Mouse (Mus musculus) gastrocnemius, postnatal 10 days (tissue): ENCODE results near the gene Ehbp1l1. TPM values are rescaled to one million over a fixed set of nuclear protein-coding genes. Genes with fewer than 3 reads are reported as not detected.
A peak's percentile ranks its signal among the peaks of the same experiment; 100 is the strongest.

Source experiments
- DNase-seq: peaks from one replicate; pipeline ENCODE4 v3.0.0; 2021; ENCODE audit warnings: mixed read lengths
- long read RNA-seq, 2 experiments: library from polyadenylated mRNA; stranded (forward); transcript quantifications; one replicate each; pipeline ENCODE4 v2.0.0; 2021
- total RNA-seq, 2 experiments: library from RNA; stranded (reverse); gene quantifications; 2 replicates each; pipeline ENCODE4 v1.2.3; 2021

Ehbp1l1 gene
- 100 to 1,000 TPM; 280 to 285 TPM for total RNA-seq
- long read RNA-seq, experiment 1, full-length matches to known transcripts = 110 of 838 reads
- long read RNA-seq, experiment 1, partial matches to known transcripts = 434 of 838 reads
- long read RNA-seq, experiment 1, other reads (novel, unspliced or antisense) = 294 of 838 reads
- long read RNA-seq, experiment 2, full-length matches to known transcripts = 107 of 817 reads
- long read RNA-seq, experiment 2, partial matches to known transcripts = 274 of 817 reads
- long read RNA-seq, experiment 2, other reads (novel, unspliced or antisense) = 436 of 817 reads

- DNase-seq = peak; percentile 87
Observed at GRCm38 (mm10) chr19:5725767-5726515, at the start of gene Ehbp1l1. Ehbp1l1 (minus strand) TSS chr19:5726317.

- DNase-seq = peak; percentile 95
Observed at GRCm38 (mm10) chr19:5770925-5771860, 45.1 kb upstream of the Ehbp1l1 start, which contains the start of gene Scyl1. Scyl1 (minus strand) TSS chr19:5771419.

GRCm38 (mm10) chr19:5770311-5770710 is 44.2 kb upstream of the Ehbp1l1 start:
- DNase-seq = no peak

GRCm38 (mm10) chr19:5767271-5767670 is 41.2 kb upstream of the Ehbp1l1 start:
- DNase-seq = no peak

- no peak for DNase-seq
Observed at GRCm38 (mm10) chr19:5763163-5763562, 37.0 kb upstream of the Ehbp1l1 start.

- no peak for DNase-seq
Observed at GRCm38 (mm10) chr19:5758878-5759403, 32.8 kb upstream of the Ehbp1l1 start.

GRCm38 (mm10) chr19:5756991-5757636 is 31.0 kb upstream of the Ehbp1l1 start:
- peak; percentile 55 for DNase-seq

GRCm38 (mm10) chr19:5756321-5756985 is 30.3 kb upstream of the Ehbp1l1 start:
- no peak for DNase-seq

- DNase-seq = peak; percentile 63
Observed at GRCm38 (mm10) chr19:5751742-5752141, 25.6 kb upstream of the Ehbp1l1 start.

- DNase-seq = no peak
Observed at GRCm38 (mm10) chr19:5750951-5751350, 24.8 kb upstream of the Ehbp1l1 start.

- DNase-seq = no peak
Observed at GRCm38 (mm10) chr19:5749476-5749875, 23.4 kb upstream of the Ehbp1l1 start.

- DNase-seq = no peak
Observed at GRCm38 (mm10) chr19:5746907-5747363, 20.8 kb upstream of the Ehbp1l1 start.

- peak; percentile 42 for DNase-seq
Observed at GRCm38 (mm10) chr19:5745756-5746710, 19.9 kb upstream of the Ehbp1l1 start.

- DNase-seq = no peak
Observed at GRCm38 (mm10) chr19:5743576-5743975, 17.5 kb upstream of the Ehbp1l1 start.

- peak; percentile 62 for DNase-seq
Observed at GRCm38 (mm10) chr19:5742241-5742641, 16.1 kb upstream of the Ehbp1l1 start.

GRCm38 (mm10) chr19:5741641-5742240 is 15.6 kb upstream of the Ehbp1l1 start:
- peak; percentile 88 for DNase-seq

GRCm38 (mm10) chr19:5740320-5741317 is 14.5 kb upstream of the Ehbp1l1 start, which contains the start of gene Ltbp3:
Ltbp3 (plus strand) TSS chr19:5740904.
- peak; percentile 91 for DNase-seq

- DNase-seq = no peak
Observed at GRCm38 (mm10) chr19:5739446-5739845, 13.3 kb upstream of the Ehbp1l1 start.
